Mouse (Mus musculus) right cerebral cortex, postnatal 36 days (tissue): ENCODE measurements around the gene Ermap.

Experiments
- DNase-seq, 2 experiments: peaks; one replicate each; pipeline ENCODE4 v3.0.0; 2022; ENCODE audit warnings: low spot score in 2 of 2, mixed read lengths in 1 of 2

Gene Ermap

GRCm38 (mm10) chr4:119189864-119190263, at the start of gene Ermap:
TSS of gene Ermap (minus strand) at chr4:119190011.
- no peak for DNase-seq

- peak in 1 of 2 experiments; percentile 26 for DNase-seq
Measured at GRCm38 (mm10) chr4:119239181-119239682, 49.4 kb upstream of the Ermap start.

DNA sequence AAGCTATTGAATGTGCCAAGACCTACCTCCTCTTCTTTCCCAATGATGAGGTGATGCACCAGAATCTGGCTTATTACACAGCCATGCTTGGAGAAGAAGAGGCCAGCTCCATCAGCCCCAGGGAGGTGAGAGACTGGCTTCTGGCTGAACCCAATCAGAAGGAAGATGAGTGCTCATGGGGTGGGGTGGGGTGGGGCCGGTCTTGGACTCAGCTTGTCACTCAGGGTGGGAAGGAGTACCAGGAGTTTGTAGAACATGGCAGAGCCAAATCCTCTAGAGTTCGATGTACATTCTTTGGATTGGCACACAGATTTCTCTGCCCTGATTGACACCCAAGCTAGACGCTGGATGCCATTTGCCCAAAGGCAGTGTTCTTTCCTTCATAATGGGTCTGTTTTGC, 48.9 kb upstream of the Ermap start:
- no peak for DNase-seq

- DNase-seq = no peak
Measured at GRCm38 (mm10) chr4:119234348-119234747, 44.5 kb upstream of the Ermap start.

DNA sequence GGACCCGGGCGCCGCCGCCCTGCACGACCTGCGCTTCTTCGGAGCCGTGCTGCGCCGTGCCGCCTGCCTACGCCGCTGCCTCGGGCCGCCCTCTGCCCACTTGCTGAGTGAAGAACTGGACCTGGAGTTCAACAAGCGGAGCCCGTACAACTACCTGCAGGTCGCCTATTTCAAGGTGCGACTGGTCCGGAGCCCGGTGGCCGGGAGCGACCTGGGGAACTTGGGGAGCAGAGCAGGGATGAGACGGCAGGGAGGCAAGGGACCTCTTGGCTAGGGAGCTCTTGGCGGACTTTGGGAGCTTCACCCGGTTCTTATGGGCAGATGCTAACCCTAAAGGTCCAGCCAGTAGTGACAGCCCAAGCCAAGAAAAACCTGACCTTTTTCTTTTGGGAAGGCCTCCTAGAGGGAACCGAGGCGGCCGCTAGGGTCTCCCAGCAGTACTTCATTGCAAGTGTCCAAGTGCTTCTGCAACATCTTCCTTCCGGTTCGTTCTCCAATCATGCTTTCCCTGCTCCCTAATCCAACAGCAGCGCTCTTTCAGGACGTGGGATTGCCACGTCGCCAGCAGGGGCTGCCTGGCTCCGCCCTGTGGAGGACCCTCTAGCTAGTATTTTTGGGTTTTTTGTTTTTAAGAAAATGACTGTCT, 43.6 kb upstream of the Ermap start:
- peak; percentile 32 to 39 for DNase-seq

GRCm38 (mm10) chr4:119232410-119233255, 42.8 kb upstream of the Ermap start, which contains the start of the genes AU022252 and P3h1:
TSS of gene AU022252 (minus strand) at chr4:119232712.
TSS of gene P3h1 (plus strand) at chr4:119232915.
- peak; percentile 98 to 99 for DNase-seq

- DNase-seq = no peak
Measured at GRCm38 (mm10) chr4:119226751-119227150, 36.9 kb upstream of the Ermap start.

DNA sequence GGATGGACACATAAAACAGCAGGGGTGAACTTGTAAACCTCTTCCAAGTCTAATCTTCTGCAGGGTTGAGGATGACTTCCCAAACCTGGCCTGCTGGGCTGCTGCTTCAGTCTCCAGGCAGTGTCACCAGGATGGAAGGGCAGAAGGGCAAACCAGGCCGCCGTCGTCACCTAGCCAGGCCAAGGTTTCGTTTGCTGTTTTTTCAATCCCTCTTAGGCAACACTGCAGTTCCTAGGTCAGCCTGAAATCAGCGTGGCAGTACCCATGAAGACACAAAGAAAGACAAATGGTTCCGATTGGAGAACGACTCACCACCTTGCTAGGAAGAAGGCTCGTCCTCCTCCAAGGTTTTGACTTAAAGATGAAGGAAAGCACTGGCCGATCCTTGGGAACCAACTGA, 35.9 kb upstream of the Ermap start:
- no peak for DNase-seq

GRCm38 (mm10) chr4:119224534-119224933, 34.7 kb upstream of the Ermap start:
- DNase-seq = no peak

GRCm38 (mm10) chr4:119223696-119224095, 33.9 kb upstream of the Ermap start:
- no peak for DNase-seq

DNA sequence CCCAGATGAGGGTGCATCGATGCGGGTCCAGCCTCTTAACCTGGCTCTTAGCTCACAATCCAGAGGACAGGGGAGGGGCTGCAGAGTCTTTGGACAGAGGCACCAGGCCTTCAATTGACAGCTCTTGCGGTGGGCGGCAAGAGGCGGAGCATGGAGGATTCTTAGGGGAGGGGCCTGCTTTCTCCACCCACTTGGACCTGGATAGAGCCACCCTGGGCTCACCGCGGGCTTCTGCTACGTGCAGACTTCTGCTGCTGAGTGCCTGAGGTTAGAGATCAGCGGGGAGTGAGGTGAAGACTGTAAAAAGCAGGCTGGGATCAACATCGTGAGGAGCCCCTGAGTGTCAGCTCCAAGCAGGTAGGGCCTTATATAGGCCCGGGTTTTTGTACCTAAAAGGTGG, 28.4 kb upstream of the Ermap start, which contains the start of gene Tmem269:
TSS of gene Tmem269 (minus strand) at position 49 of the 400 bp plus-strand sequence.
- no peak for DNase-seq

DNA sequence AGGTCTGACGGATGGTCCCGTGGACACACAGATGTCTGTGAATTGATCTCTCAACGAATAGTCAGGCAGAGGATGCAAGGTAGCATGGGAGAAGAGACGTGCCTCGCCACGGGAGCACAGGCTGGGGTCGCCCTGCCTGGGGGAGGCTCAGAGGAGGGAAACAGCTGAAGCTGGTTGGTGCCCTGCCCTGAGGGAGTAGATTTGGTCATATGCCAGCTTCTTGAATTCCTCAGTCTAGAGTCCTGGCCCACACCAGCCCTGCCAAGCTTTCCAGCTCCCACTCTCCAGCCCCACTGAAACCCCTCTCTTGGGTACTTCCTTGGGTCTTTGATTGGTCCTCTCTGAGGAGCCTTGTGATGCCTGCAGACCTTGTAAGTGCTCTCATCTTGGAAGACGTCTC, 26.9 kb upstream of the Ermap start:
- DNase-seq = no peak

GRCm38 (mm10) chr4:119204672-119205071, 14.9 kb upstream of the Ermap start:
- DNase-seq = peak; percentile 20 to 26

DNA sequence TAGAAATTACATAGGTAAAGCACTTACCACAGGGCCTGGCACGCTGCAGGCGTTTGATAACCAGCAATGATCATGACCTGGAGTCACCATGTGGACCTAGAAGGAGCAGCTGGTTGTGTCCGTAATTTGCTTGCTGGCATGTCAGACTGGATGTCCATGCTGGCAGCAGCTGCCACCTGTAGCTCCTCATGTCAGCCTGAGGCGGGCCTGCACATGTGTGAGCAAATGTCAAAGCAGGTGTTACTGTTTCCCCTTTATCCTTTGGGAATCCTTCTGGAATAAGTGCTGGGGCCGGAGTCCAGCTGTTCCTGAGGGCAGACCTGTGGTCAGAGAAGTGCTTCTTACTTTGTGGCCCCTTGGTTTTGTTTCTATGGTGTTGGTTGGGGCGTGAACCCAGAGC, 8.3 kb upstream of the Ermap start:
- no peak for DNase-seq

DNA sequence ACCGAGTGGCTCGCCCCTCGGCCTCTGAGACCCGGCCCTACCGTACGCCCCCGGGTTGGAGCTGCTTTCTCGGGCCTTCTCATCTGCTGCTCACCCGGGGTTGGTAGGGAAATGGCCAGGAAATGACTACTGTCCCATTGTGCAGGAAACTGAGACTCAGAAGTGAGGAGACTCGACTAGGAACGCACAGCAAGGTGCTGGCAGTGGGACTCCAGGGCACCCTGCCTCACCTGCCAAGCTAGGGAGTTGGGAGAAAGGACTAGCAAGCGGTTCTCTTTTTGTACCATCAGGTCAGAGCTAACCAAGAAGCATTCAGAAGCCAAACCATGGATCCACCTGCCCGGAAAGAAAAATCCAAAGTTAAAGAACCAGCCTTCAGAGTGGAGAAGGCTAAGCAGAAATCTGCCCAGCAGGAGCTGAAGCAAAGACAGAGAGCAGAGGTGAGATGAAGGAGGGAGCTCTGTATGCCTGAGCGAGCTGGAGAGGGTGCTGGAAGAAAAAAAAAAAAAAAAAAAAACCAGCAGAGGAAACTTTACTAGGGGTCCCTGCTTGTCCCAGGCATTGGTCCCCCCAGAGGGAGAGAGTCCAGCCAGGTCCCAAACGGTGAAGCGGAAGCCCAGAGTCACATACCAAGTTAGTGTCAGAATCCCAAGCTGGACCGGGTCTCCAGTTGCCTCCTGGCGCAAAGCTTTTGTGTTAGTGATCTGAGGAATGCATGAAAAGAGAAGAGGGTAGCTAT, 5.9 kb upstream of the Ermap start:
- no peak for DNase-seq

GRCm38 (mm10) chr4:119194909-119195581, 5.2 kb upstream of the Ermap start, which contains the start of gene Svbp:
TSS of gene Svbp (plus strand) at chr4:119195306.
- DNase-seq = peak; percentile 75 to 76

- DNase-seq = no peak
Measured at GRCm38 (mm10) chr4:119192757-119193156, 2.9 kb upstream of the Ermap start.

GRCm38 (mm10) chr4:119191273-119191672, 1.5 kb upstream of the Ermap start:
- no peak for DNase-seq

DNA sequence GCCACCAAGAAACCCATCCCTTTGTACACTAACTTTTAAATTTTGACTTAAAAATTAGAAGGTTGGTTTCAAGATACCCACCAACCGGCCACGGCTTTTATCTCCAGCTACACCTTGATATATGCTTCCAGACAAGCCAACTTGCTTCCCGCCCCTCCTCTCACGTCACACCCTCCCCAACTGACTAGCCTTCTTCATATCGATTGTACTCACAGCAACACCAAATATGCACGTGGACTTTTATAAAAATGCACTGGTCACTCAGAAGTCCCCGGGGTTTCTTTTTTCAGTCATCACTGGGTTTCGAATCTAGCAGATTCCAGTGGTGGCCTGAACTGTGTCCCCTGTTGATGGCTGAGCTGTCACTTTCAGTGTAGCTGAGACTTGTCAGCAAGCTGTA, 807 bp upstream of the Ermap start:
- DNase-seq = no peak

GRCm38 (mm10) chr4:119189392-119189791, 419 bp downstream of the Ermap start:
- DNase-seq = no peak

GRCm38 (mm10) chr4:119188060-119188785, 1.6 kb downstream of the Ermap start:
- DNase-seq = no peak
